Mouse (Mus musculus): ENCODE data around the gene Gm10135.
"Not testable (repeated sequence)": the region's sequence is repeated elsewhere in the genome, so short reads cannot be mapped to it uniquely, and the experiment has no call there.

Gm10135 gene

DNA sequence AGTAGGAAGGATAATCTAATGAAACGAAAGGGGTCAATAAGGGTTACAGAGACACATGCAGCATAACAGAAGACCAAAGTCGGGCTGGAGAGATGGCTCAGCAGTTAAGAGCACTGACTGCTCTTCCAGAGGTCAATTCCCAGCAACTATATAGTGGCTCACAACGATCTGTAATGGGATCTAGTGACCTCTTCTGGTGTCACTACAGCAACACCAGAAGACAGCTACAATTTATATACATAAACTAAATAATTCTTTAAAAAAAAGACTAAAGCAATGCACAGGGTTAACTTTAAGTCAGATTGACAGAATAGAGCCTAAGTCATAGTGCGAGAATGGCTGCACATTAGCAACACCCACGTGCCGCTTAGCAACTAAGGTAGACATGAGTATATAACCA lies 14.4 kb downstream of the Gm10135 start:
- no peak for DNase-seq (ENCODE audit: low spot score)

- DNase-seq (ENCODE audit: low spot score), result no peak
Measured at GRCm38 (mm10) chr5:72957281-72957680, 17.2 kb downstream of the Gm10135 start.

DNA sequence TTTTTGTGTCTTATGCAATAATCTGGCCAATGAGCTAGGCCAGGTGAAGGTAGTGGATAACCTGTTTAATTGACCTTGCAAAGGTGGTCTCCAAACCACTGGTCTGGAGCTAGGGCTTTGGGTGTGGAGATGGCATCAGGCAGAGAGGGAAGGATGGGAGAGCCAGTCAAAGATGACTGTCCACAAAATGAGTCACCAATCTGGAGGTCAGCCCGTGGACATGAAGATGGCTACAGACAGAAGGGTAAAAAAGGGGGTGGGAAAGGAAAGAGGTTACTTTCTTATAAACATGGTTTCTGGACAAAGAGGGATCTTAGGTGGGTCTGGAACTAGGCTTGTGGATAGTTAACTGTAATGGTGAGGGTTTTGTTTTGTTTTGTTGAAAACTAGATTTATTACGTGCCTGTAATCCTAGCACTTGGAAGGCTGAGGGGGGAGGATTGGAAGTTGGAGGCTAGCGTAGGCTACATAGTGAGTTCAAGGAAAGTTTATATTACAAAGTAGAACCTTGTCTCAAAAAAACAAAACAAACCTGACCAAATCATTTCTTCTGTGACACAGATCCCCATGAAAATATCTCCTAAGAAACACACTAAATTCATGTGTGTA lies 20.4 kb downstream of the Gm10135 start:
- DNase-seq (ENCODE audit: low spot score), result no peak

GRCm38 (mm10) chr5:72950252-72950651 lies 24.2 kb downstream of the Gm10135 start:
- no peak for DNase-seq (ENCODE audit: low spot score)

GRCm38 (mm10) chr5:72948136-72948535 lies 26.4 kb downstream of the Gm10135 start:
- no peak for DNase-seq (ENCODE audit: low spot score)

DNA sequence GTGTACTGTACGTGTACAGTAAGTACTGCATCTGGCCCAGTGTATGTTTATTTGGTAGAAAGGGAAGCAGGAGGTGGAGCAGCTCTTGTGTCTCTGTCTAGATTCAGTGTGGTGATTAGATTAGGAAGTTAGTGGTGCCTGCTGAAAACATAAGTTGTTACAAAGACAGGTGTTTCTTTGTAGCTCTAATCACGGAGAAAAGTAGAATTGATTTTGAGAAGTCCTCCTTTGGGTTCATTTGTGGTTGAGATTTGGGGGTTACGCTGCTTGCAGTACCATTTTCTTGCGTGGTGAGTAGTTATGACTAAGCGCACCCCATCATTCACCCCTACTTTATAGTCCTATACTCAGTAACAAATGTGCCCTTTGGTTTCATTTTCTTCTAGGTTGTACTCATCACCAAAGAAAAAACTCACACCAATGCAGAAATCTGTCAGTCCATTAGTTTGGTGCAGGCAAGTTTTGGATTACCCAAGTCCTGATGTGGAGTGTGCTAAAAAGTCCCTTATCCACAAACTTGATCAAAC lies 33.5 kb downstream of the Gm10135 start:
- no peak for DNase-seq (ENCODE audit: low spot score)

- DNase-seq (ENCODE audit: low spot score), result no peak
Measured at GRCm38 (mm10) chr5:72939311-72939710, 35.2 kb downstream of the Gm10135 start.

DNA sequence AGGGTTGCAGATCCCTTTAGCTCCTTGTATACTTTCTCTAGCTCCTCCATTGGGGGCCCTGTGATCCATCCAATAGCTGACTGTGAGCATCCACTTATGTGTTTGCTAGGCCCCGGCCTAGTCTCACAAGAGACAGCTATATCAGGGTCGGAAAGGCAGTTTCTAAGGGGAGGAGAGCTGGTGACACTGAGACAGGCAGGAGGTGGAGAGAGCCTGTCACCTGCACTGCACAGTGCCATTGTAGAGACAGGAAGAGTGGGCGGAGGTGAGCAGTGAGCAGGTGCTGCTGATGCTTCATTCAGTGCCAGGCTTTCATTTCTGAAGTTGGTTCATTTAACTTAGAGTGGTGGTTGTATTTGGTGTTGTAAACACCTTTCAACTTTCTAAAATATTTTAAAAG lies 36.1 kb downstream of the Gm10135 start:
- not testable (repeated sequence) for DNase-seq (ENCODE audit: low spot score)

DNA sequence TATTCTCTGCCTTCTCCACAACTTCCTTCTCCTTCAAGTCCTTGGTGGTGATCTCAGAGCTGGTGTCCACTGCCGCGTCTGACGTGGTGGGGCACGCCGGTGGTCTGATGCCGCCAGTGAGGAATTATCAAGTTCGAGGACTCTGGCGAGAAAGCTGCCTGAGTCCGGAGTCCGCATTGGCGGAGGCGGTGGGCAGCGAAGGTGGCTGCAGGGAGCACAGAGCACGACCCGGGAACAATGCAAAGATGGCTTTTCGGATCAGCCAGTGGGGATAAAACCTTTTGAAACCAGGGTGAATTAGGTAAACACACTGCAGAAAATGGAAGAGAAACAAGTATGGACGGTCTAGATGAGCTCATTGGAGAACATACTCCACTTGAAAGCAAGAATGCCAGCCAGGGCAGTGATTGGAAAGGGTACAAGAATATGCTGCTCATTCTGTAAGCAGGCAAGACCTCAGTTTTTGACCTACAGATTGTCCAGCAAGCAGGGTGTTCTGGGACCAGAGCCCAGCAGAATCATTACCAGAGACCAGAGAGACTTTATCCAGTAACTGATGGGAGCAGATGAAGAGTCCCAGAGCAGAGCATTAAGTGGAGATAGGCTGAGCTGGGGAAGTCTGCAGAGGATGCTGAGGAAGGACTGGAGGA lies 41.4 kb downstream of the Gm10135 start:
- no peak for DNase-seq (ENCODE audit: low spot score)

GRCm38 (mm10) chr5:72927074-72927473 lies 47.4 kb downstream of the Gm10135 start:
- no peak for DNase-seq (ENCODE audit: low spot score)

DNA sequence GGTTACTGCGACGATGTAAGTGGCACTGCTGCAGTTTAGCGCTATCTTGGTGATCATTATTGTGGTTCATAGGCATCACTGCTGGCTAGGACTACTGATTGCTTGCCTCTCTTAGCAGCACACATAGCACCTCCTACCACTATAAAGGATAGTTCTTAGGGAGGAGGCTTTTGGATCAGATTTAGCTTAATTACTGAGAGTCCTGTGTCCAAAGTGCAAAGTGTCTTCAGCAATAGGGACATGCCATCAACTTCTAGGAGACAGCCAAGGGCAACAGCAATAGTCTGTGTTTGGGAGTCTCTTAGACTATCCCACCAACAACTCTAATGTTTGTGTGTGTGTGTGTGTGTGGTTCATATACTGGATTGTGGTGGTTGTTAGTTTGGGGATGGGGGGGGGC lies 51.7 kb downstream of the Gm10135 start:
- no peak for DNase-seq (ENCODE audit: low spot score)

- no peak for DNase-seq (ENCODE audit: low spot score)
Measured at GRCm38 (mm10) chr5:72921171-72921570, 53.3 kb downstream of the Gm10135 start.

GRCm38 (mm10) chr5:72920416-72920815 lies 54.1 kb downstream of the Gm10135 start:
- DNase-seq (ENCODE audit: low spot score), result no peak

- no peak for DNase-seq (ENCODE audit: low spot score)
Measured at GRCm38 (mm10) chr5:72916851-72917250, 57.7 kb downstream of the Gm10135 start.

- DNase-seq (ENCODE audit: low spot score), result no peak
Measured at GRCm38 (mm10) chr5:72916048-72916447, 58.5 kb downstream of the Gm10135 start.
